Mouse (Mus musculus) thymus, postnatal 10 days (tissue): ENCODE results near the gene Slc12a4.

Experiments used
- DNase-seq, 2 experiments: peaks; one replicate each; pipeline ENCODE4 v3.0.0; 2021; ENCODE audit warnings: low spot score in 2 of 2

The Slc12a4 gene

GRCm38 (mm10) chr8:105932525-105932924 is 33.4 kb downstream of the Slc12a4 start:
- DNase-seq, result no peak

- no peak for DNase-seq
Observed at GRCm38 (mm10) chr8:105931271-105931670, 34.6 kb downstream of the Slc12a4 start.

GRCm38 (mm10) chr8:105930602-105931001 is 35.3 kb downstream of the Slc12a4 start:
- peak; percentile 76 to 95 for DNase-seq

- no peak for DNase-seq
Observed at GRCm38 (mm10) chr8:105925123-105925522, 40.8 kb downstream of the Slc12a4 start.

GRCm38 (mm10) chr8:105919390-105919789 is 46.5 kb downstream of the Slc12a4 start:
- DNase-seq, result no peak

GRCm38 (mm10) chr8:105900941-105901616 is 64.8 kb downstream of the Slc12a4 start:
- no peak for DNase-seq

- peak; percentile 89 to 93 for DNase-seq
Observed at GRCm38 (mm10) chr8:105900180-105900940, 65.5 kb downstream of the Slc12a4 start, which contains the start of gene Pskh1. TSS of gene Pskh1 (plus strand) at chr8:105900441.

- DNase-seq, result no peak
Observed at GRCm38 (mm10) chr8:105897801-105898480, 68.0 kb downstream of the Slc12a4 start.
